Mouse (Mus musculus): ENCODE data around the gene Cdhr2. TPM values are rescaled to one million over a fixed set of nuclear protein-coding genes. Genes with fewer than 3 reads are reported as not detected.

The Cdhr2 gene
- polyA plus RNA-seq, 1 experiment from 2014 or later = 3.1 TPM

DNA sequence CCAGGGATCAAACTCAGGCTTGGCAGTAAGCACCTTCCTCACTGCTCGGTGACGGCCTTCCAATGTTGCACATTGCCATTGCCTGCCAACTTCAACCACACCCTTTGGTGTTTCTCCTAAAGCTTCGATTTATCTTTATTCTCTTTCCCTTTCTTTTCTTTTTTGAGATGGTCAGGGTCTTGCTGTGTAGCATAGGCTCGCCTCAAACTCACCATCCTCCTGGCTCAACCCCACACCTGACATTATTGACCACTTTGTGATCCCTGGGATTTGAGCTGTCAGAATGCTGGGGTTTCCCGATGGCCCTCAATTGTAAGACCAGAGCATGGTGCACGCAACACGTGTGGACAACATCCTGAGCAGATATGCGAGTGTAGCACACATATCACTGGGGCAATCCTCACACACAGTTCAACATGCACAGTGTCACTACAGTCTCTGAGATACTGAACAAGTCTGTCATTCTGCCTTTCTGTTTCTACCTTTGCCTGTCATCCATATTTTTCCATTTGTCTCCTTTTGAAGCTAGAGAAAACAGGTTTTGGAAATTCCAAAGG, 55.0 kb downstream of the Cdhr2 start:
- no peaks in the 10 kb centered on the region for H3K36me3 ChIP-seq (ENCODE audit: control insufficient read depth, insufficient read depth, low read length)
- no peak overlapping the region for H3K27ac ChIP-seq (replicated peaks)
- no peaks in the 10 kb centered on the region for H3K9me3 ChIP-seq (ENCODE audit: control insufficient read depth, low read length)
- 81% methylated on average over 8 of the region's 8 CpGs for WGBS
- no peak overlapping the region for H3K4me3 ChIP-seq (ENCODE audit: low read depth, low read length)
- TF ChIP-seq EP300 (optimal IDR thresholded peaks at IDR 0.05) = no peak
- TF ChIP-seq CTCF (IDR thresholded peaks at IDR 0.05; ENCODE audit: low read depth) = no peak
- DNase-seq (ENCODE audit: low spot score) = no peak
- H3K4me1 ChIP-seq (replicated peaks; ENCODE audit: control insufficient read depth, insufficient read depth) = no peaks in the 10 kb centered on the region
- H3K4me2 ChIP-seq (replicated peaks; ENCODE audit: low read depth) = no peak overlapping the region
- H3K9ac ChIP-seq (ENCODE audit: low read length) = no peak overlapping the region
- no peaks in the 10 kb centered on the region for H3K27me3 ChIP-seq (ENCODE audit: control insufficient read depth, insufficient read depth, low read length)
- ATAC-seq (ENCODE audit: low FRiP score, low TSS enrichment) = no peak

DNA sequence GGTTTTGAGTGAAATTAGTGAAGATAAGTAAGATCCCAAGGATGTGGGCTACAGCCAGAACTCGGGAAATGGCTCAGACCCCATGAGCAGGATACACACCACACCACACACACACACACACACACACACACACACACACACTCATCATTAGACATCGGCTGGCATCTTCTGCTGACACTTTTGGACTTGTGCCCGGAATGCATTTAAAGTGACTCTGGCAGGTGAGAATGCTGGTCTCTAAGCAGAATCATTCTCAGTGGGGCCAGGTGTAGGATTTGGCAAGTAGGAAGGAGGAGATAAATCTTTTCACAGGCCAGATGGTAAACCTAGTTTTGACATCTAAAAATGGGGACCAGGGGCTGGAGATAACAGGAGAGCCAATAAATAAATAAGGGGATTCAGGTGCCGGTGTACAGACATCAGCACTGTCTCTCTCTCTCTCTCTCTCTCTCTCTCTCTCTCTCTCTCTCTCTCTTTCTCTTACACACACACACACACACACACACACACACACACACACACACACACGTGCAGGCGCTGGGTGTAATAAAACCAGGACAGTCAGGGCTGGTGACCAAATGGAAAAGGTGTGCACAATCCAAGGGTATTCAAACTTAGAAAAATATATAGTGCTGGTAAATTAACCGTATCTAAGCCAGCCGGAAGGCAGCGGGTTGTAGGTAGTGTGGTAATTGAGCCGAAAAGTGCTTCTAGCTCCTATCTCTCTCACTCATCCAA, 56.0 kb downstream of the Cdhr2 start:
- H3K27ac ChIP-seq (replicated peaks) = no peak overlapping the region
- H3K9ac ChIP-seq (ENCODE audit: low read length) = no peak overlapping the region
- no peaks in the 10 kb centered on the region for H3K36me3 ChIP-seq (ENCODE audit: control insufficient read depth, insufficient read depth, low read length)
- no peak for DNase-seq (ENCODE audit: low spot score)
- no peaks in the 10 kb centered on the region for H3K27me3 ChIP-seq (ENCODE audit: control insufficient read depth, insufficient read depth, low read length)
- H3K4me2 ChIP-seq (replicated peaks; ENCODE audit: low read depth) = no peak overlapping the region; the same call in 1 of the 2 replicates
- WGBS = 43% methylated on average over 10 of the region's 10 CpGs
- H3K9me3 ChIP-seq (ENCODE audit: control insufficient read depth, low read length) = no peaks in the 10 kb centered on the region
- ATAC-seq (ENCODE audit: low FRiP score, low TSS enrichment) = no peak
- no peak for TF ChIP-seq CTCF (IDR thresholded peaks at IDR 0.05; ENCODE audit: low read depth)
- TF ChIP-seq EP300 (optimal IDR thresholded peaks at IDR 0.05) = no peak
- H3K4me3 ChIP-seq (ENCODE audit: low read depth, low read length) = no peak overlapping the region
- H3K4me1 ChIP-seq (replicated peaks; ENCODE audit: control insufficient read depth, insufficient read depth) = no peaks in the 10 kb centered on the region

DNA sequence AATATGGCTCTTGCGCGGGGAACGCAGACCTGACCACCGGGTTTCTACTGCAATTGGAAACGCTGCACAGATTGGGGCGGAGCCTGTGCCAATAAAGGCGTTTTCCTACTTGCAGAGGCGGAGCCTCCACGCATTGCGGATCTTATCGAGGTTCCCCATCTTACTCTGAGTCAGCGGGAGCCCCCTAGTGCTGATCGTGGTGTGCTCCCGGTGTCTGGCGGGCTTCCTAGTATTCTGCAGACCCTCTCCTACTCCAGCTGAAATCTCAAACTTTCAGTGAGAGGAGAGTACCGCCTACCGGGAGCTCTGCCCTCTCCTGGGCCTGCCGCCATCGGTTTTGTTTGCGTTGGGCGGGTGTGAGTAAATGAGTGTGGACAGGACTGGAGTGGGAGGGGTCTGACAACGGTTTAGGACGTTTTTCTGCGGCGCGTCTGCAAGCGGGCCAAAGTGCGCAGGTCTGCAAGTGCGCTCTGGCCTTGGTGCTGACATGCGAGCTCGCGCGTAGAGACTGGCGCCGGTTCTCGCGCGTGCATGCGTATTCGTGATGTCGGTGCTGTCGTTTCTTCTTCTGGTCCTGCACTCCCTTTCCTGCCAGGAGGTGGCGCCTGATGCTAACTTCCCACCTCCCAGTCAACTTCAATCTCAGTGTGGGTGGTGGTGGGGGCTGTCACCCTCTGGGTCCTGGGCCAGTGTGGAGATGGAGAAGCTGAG, 56.9 kb downstream of the Cdhr2 start:
- peak; percentile 87 for ATAC-seq (ENCODE audit: low FRiP score, low TSS enrichment)
- peak; percentile 93 for DNase-seq (ENCODE audit: low spot score)
- peak overlapping the region; percentile 32 for H3K4me3 ChIP-seq (ENCODE audit: low read depth, low read length)
- WGBS = under 1% methylated on average over 43 of the region's 43 CpGs
- H3K27ac ChIP-seq (replicated peaks) = no peak overlapping the region
- H3K9me3 ChIP-seq (ENCODE audit: control insufficient read depth, low read length) = no peaks in the 10 kb centered on the region
- no peak overlapping the region for H3K9ac ChIP-seq (ENCODE audit: low read length)
- TF ChIP-seq EP300 (optimal IDR thresholded peaks at IDR 0.05) = no peak
- peak; percentile 84 for TF ChIP-seq CTCF (IDR thresholded peaks at IDR 0.05; ENCODE audit: low read depth)
- no peaks in the 10 kb centered on the region for H3K27me3 ChIP-seq (ENCODE audit: control insufficient read depth, insufficient read depth, low read length)
- H3K4me1 ChIP-seq (replicated peaks; ENCODE audit: control insufficient read depth, insufficient read depth) = no peaks in the 10 kb centered on the region
- H3K4me2 ChIP-seq (replicated peaks; ENCODE audit: low read depth) = peak overlapping the region; percentile 55
- H3K36me3 ChIP-seq (ENCODE audit: control insufficient read depth, insufficient read depth, low read length) = no peaks in the 10 kb centered on the region

DNA sequence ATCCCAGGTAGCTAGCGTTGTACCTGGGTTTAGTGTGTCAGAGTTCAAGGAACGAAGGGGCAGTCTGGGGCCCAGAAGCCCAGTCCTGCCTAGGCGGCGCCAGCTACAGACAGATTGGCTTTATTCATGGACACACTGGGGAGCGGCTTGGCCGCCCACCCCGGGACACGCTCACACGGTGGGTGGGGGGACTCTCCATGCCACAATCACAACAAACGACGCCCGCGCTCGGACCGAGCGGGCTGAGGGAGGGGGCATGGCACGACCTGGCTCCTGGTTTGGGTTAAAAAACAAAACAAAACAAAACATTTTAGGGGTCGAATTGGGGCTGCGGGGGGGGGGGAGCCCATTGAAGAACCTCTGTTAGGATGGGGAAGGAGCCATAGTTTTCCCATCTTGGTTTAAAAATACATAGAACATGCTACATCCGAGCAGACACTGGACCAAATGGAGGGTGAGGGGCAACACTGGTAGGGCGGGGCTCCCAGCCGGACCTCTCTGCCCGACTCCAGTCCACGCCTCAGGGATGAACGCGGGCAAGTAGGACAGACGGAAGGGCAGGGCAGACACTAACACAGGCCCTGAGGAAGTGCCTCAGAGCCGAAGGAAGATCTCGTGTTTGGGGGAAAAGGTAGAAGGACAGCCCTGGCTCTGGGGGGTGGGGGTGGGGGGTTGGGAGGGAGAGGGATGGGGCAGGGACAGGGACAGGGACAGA, 57.7 kb downstream of the Cdhr2 start:
- Histone ChIP-seq H3K4me2 (replicated peaks; ENCODE audit: low read depth) (no peak overlapping the region; the same call in 1 of the 2 replicates), H3K27me3 (ENCODE audit: control insufficient read depth, insufficient read depth, low read length) (no peaks in the 10 kb centered on the region), H3K27ac (replicated peaks) (no peak overlapping the region), H3K9me3 (ENCODE audit: control insufficient read depth, low read length) (no peaks in the 10 kb centered on the region), H3K4me3 (ENCODE audit: low read depth, low read length) (no peak overlapping the region), H3K36me3 (ENCODE audit: control insufficient read depth, insufficient read depth, low read length) (no peaks in the 10 kb centered on the region), H3K4me1 (replicated peaks; ENCODE audit: control insufficient read depth, insufficient read depth) (no peaks in the 10 kb centered on the region), H3K9ac (ENCODE audit: low read length) (no peak overlapping the region)
- TF ChIP-seq CTCF (IDR thresholded peaks at IDR 0.05; ENCODE audit: low read depth) = no peak
- TF ChIP-seq EP300 (optimal IDR thresholded peaks at IDR 0.05) = no peak
- 3% methylated on average over 29 of the region's 29 CpGs for WGBS
- DNase-seq (ENCODE audit: low spot score) (no peak), ATAC-seq (ENCODE audit: low FRiP score, low TSS enrichment) (no peak; the same call in 1 of the 2 replicates)

DNA sequence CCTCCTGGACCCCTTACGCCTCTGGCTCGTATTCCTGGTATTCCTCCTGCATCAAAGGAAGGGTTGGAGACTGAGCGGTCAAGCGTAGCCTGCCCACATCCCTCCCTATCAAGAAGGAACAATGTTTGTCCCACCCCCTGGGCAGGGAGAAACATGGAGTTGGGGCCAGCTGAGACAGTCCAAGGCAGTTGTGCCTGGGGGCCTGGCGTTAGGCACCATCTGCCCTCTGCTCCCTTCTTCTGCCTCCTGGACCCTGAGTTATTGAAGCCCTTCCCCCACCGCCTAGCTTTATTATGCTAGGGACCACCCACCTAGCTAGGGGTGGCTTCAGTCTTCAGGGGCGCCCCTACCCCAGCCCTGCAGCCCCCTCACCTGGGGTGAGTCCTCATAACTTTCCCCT, 58.2 kb downstream of the Cdhr2 start:
- 20% methylated on average over 7 of the region's 7 CpGs for WGBS
- Histone ChIP-seq H3K27ac (replicated peaks) (no peak overlapping the region), H3K9me3 (ENCODE audit: control insufficient read depth, low read length) (no peaks in the 10 kb centered on the region), H3K27me3 (ENCODE audit: control insufficient read depth, insufficient read depth, low read length) (no peaks in the 10 kb centered on the region; the same call in 1 of the 2 replicates), H3K9ac (ENCODE audit: low read length) (no peak overlapping the region), H3K36me3 (ENCODE audit: control insufficient read depth, insufficient read depth, low read length) (no peaks in the 10 kb centered on the region), H3K4me1 (replicated peaks; ENCODE audit: control insufficient read depth, insufficient read depth) (no peaks in the 10 kb centered on the region), H3K4me3 (ENCODE audit: low read depth, low read length) (no peak overlapping the region), H3K4me2 (replicated peaks; ENCODE audit: low read depth) (no peak overlapping the region)
- ATAC-seq (ENCODE audit: low FRiP score, low TSS enrichment) (no peak), DNase-seq (ENCODE audit: low spot score) (no peak)
- TF ChIP-seq EP300 (optimal IDR thresholded peaks at IDR 0.05) (no peak), CTCF (IDR thresholded peaks at IDR 0.05; ENCODE audit: low read depth) (no peak)

Data from stomach, postnatal 0 days (tissue).